ENCODE assay signal across 8 mouse cellular contexts in genomic region chr5:118981046-118981445, GRCm38 (mm10).
DNase-seq lines count a peak whose midpoint lies in the region; ATAC-seq and TF ChIP-seq lines count a peak whose summit lies in the region.

No protein-coding gene starts in this region.

- 36% methylated on average over 16 of the region's 16 CpGs for WGBS in liver, embryonic 12.5 days (ENCODE audit: insufficient replicate concordance)
- 11% methylated on average over 15 of the region's 16 CpGs for WGBS in forebrain, embryonic 13.5 days
- 13% methylated on average over 16 of the region's 16 CpGs for WGBS in kidney, adult 2 months

- TF ChIP-seq POLR2A in kidney, adult 2 months (IDR thresholded peaks at IDR 0.05; ENCODE audit: low read depth, low read length): no peak

- intact Hi-C loops in left cerebral cortex, postnatal 25 days (cut with DNase I): no loop called here

- no peak overlapping the region for H3K27ac ChIP-seq in liver, embryonic 12.5 days
- no peak overlapping the region for H3K27ac ChIP-seq in forebrain, embryonic 13.5 days
- no peak overlapping the region for H3K27ac ChIP-seq in kidney, adult 2 months (ENCODE audit: insufficient read depth, low read depth, low read length)

- no peak overlapping the region for H3K4me3 ChIP-seq in liver, embryonic 12.5 days
- H3K4me3 ChIP-seq in forebrain, embryonic 13.5 days: no peak overlapping the region
- H3K4me3 ChIP-seq in kidney, adult 2 months (ENCODE audit: insufficient read depth, low read depth, low read length): no peak overlapping the region

- no peaks in the 10 kb centered on the region for H3K36me3 ChIP-seq in liver, embryonic 12.5 days
- no peaks in the 10 kb centered on the region for H3K36me3 ChIP-seq in forebrain, embryonic 13.5 days (ENCODE audit: poor library complexity, severe bottlenecking)
- H3K36me3 ChIP-seq in kidney, adult 2 months (ENCODE audit: control insufficient read depth, insufficient read depth, low read length): no peaks in the 10 kb centered on the region

- TF ChIP-seq CTCF in kidney, adult 2 months (conservative IDR thresholded peaks at IDR 0.05; ENCODE audit: insufficient read depth, insufficient read length, low read depth, low read length): no peak

- no peak overlapping the region for H3K9ac ChIP-seq in liver, embryonic 12.5 days
- 0 out of 2 replicates have a peak overlapping the region, but pooled peaks have one; percentile 34 for H3K9ac ChIP-seq in forebrain, embryonic 13.5 days

- no peak for ATAC-seq in liver, embryonic 12.5 days
- ATAC-seq in forebrain, embryonic 13.5 days: no peak

- no peak overlapping the region for H3K4me2 ChIP-seq in liver, embryonic 12.5 days
- H3K4me2 ChIP-seq in forebrain, embryonic 13.5 days: peak overlapping the region; percentile 11; the same call in 1 of the 2 replicates

- H3K4me1 ChIP-seq in liver, embryonic 12.5 days: no peaks in the 10 kb centered on the region
- H3K4me1 ChIP-seq in forebrain, embryonic 13.5 days: 0 out of 2 replicates have a peak, but pooled peaks cover 5% of the 10 kb centered on the region
- 0 out of 2 replicates have a peak, but pooled peaks cover 2% of the 10 kb centered on the region for H3K4me1 ChIP-seq in kidney, adult 2 months (ENCODE audit: control insufficient read depth, insufficient read depth, low read length)

- no peaks in the 10 kb centered on the region for H3K9me3 ChIP-seq in liver, embryonic 12.5 days (replicated peaks)
- H3K9me3 ChIP-seq in forebrain, embryonic 13.5 days (replicated peaks): no peaks in the 10 kb centered on the region

- DNase-seq in liver: peak; percentile 16
- DNase-seq in kidney, adult 2 months: peak; percentile 76
- DNase-seq in lung, postnatal 25 days (ENCODE audit: low spot score): peak; percentile 80
- no peak for DNase-seq in right cerebral cortex, postnatal 10 days (ENCODE audit: low spot score in 2 of 2)
- no peak for DNase-seq in left cerebral cortex, postnatal 25 days (ENCODE audit: low spot score in 2 of 2)
- no peak for DNase-seq in c-Kit-positive CD71-positive TER-119-positive erythroid progenitor cells, embryonic 14.5 days (ENCODE audit: low spot score)

- no peaks in the 10 kb centered on the region for H3K27me3 ChIP-seq in liver, embryonic 12.5 days (replicated peaks)
- H3K27me3 ChIP-seq in forebrain, embryonic 13.5 days: peaks cover 4% of the 10 kb centered on the region; the same call in 1 of the 2 replicates
- no peaks in the 10 kb centered on the region for H3K27me3 ChIP-seq in kidney, adult 2 months (replicated peaks; ENCODE audit: control insufficient read depth, insufficient read depth, low read length)

Comparison
In these comparisons a context has a peak if more than half of its experiments do, and no peak if none do; other contexts are left out.
1. DNase-seq: peak in liver (single experiment), kidney, adult 2 months (single experiment) and lung, postnatal 25 days (single experiment); none in right cerebral cortex, postnatal 10 days (0 of 2), left cerebral cortex, postnatal 25 days (0 of 2) and c-Kit-positive CD71-positive TER-119-positive erythroid progenitor cells, embryonic 14.5 days (single experiment).